Mouse (Mus musculus) midbrain, embryonic 10.5 days (tissue): Measurements from ENCODE around the gene Gm13090. TPM values are rescaled to one million over a fixed set of nuclear protein-coding genes. Genes with fewer than 3 reads are reported as not detected.

Experiments
- DNase-seq: peaks from one replicate; pipeline ENCODE4 v3.0.0-alpha.2; 2017; ENCODE audit warnings: low spot score
- H3K27ac ChIP-seq: fragments of 300-500 bp; sonication (generic); replicated peaks from 2 replicates; pipeline ENCODE4 v1.5.1; 2016; ENCODE audit warnings: mild to moderate bottlenecking
- H3K27me3 ChIP-seq: fragments of 300-500 bp; sonication (generic); 2 replicates; pipeline ENCODE4 v1.6.1; 2016; ENCODE audit warnings: low read depth, mild to moderate bottlenecking; ENCODE audit not compliant: poor library complexity, severe bottlenecking
- H3K36me3 ChIP-seq: fragments of 300-500 bp; sonication (generic); 2 replicates; pipeline ENCODE4 v1.6.1; 2016; ENCODE audit warnings: mild to moderate bottlenecking, moderate library complexity
- H3K4me1 ChIP-seq: fragments of 300-500 bp; sonication (generic); 2 replicates; pipeline ENCODE4 v1.6.1; 2016
- H3K4me3 ChIP-seq: fragments of 300-500 bp; sonication (generic); 2 replicates; pipeline ENCODE4 v1.5.1; 2016; ENCODE audit warnings: mild to moderate bottlenecking, moderate library complexity
- H3K9me3 ChIP-seq: fragments of 300-500 bp; sonication (generic); replicated peaks from 2 replicates; pipeline ENCODE4 v1.6.1; 2016; ENCODE audit warnings: mild to moderate bottlenecking
- WGBS: fragments of 180-500 bp; shearing (Covaris S2); methylation state at CpG from one replicate; pipeline ENCODE4 v1.1.7; 2016; 5-methylcytosine and 5-hydroxymethylcytosine counted together
- polyA plus RNA-seq: library from polyadenylated mRNA; unstranded; fragments of >200 nt; fragmentation: Nextera tagmentation; extraction: Ambion mirVana; gene quantifications from 2 replicates; pipeline ENCODE4 v1.2.1, GENCODE M21; 2016

Gm13090 gene
- polyA plus RNA-seq, 1 experiment from 2014 or later, result not detected

DNA sequence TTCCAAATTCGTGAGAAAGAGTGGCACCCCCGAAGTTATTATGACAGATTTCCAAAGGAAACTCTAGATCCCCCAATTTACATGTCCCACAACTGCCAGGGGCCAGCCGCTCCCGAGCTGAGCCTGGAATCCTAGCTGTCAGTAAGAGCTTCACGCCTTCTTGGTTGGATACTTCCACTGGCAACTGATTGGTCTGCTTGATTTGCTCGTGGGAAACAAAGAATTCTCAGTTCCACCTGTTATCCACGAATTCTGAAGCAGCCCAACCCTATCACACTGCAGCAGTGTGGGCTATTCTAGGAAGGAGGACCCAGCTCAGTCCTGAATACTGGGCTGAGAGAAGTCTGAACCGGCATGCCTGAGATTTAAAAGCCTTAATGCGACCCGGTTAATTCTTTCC lies 17.1 kb downstream of the Gm13090 start:
- Histone ChIP-seq H3K27me3 (peaks cover 37% of the 10 kb centered on the region), H3K4me1 (peaks cover 41% of the 10 kb centered on the region), H3K27ac (0 out of 2 replicates have a peak overlapping the region, but pooled peaks have one; percentile 38), H3K36me3 (peaks cover 26% of the 10 kb centered on the region), H3K4me3 (peak overlapping the region; percentile 87), H3K9me3 (peaks cover 2% of the 10 kb centered on the region; the same call in 1 of the 2 replicates)
- WGBS, result 32% methylated on average over 10 of the region's 10 CpGs
- no peak for DNase-seq

DNA sequence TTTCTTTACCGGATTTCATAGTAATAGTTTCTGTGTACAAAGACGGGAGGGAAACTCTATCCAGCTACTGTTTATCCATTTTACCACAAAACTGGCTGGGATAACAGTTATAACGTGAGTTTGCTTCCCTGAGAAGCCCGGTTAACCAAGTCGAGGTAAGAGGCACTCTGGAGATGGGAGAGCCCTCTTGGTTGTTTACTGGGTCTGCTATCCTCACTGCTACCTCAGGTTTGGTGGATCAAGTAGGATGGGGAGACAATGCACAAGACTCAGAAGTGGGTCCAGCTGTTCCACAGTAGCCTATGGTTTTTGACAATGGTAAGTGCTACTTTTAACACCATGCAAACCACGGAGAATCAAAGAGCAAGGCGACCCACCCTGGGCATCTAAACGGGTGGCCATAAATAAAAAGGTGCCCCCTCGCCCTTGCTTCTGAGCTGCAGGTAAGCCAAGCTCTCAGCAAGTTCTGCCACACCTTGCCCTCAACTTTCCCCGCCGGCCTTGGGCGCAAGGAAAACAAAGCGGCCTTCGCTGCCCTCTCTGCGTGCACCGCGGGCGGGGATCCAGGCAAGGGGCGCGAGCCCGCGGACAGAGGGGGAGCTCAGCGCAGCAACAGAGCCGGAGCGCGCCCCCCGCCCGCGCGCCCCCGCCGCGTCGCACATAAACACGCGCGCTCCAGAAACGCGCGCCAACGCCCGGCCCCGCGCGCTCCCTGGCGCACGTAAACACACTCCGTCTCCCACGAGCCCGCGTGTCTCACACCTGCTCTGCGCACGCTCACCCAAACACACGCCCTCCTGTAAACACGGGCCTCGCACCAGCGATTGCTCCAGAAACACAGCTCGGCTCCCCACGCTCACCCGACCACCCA lies 18.0 kb downstream of the Gm13090 start:
- peaks cover 43% of the 10 kb centered on the region for H3K27me3 ChIP-seq
- peaks cover 41% of the 10 kb centered on the region for H3K4me1 ChIP-seq
- peak overlapping the region; percentile 87 for H3K4me3 ChIP-seq
- peak; percentile 64 for DNase-seq
- H3K9me3 ChIP-seq, result no peaks in the 10 kb centered on the region
- WGBS, result 4% methylated on average over 60 of the region's 60 CpGs
- peaks cover 17% of the 10 kb centered on the region for H3K36me3 ChIP-seq
- peak overlapping the region; percentile 97 for H3K27ac ChIP-seq

DNA sequence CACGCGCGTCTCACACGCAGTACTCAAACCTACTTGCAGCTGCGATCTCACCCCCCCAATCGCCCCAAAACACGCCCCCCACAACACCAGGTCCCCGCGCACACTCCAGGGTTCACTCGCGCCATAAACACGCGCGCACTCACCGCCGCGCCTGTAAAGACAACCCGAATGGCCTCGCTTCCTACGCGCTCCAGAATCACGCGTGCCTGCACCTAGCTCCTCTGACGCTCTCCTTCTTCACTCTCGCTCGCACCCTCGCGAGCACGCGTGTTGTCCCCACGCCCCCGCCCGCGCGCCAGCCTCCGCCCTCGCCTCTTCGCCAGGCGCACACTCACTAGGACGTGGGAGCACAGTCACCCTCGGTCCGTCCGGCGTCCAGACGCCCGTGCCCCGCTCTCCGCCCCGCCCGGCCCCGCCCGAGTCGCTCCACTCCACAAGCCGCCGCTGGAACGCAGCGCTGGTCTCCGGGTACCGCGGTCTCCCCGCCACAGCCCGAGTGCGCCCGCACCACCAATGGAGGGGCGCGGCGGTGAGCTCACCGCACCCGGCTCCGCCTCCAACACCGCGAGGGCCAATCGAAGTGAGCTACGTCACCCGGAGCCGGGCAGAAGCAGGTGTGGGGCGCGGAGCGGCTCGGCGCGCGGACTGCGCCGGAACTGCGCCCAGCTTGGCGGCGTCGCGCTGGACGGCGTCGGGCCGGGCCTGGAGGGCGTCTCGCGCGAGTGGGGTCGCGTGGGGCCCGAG lies 18.8 kb downstream of the Gm13090 start:
- H3K4me3 ChIP-seq, result peak overlapping the region; percentile 87
- peaks cover 41% of the 10 kb centered on the region for H3K4me1 ChIP-seq
- H3K36me3 ChIP-seq, result peaks cover 9% of the 10 kb centered on the region
- peak overlapping the region; percentile 97 for H3K27ac ChIP-seq
- peaks cover 43% of the 10 kb centered on the region for H3K27me3 ChIP-seq
- DNase-seq, result peak; percentile 95
- under 1% methylated on average over 99 of the region's 101 CpGs for WGBS
- H3K9me3 ChIP-seq, result no peaks in the 10 kb centered on the region

DNA sequence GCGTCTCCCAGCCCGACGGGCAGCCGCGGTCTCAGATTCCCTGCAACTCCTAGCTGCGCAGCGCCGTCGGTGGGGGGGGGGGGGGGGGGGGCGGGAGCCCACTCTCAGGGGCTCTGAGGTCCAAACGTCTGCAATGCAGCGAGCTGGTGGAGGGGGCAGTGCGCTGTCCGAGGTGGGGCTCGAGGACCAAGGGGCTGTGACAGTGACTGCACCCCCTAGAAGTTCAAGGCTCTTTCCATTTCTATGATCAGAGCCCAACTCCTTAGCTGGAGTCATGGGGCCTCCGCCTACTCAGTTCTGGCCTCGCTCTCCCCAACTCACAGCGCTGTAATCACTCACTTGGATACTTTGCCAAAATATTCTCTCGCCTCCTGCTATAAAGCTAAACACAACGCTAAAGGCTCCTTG lies 19.5 kb downstream of the Gm13090 start:
- H3K27me3 ChIP-seq, result peaks cover 43% of the 10 kb centered on the region
- 7% methylated on average over 15 of the region's 20 CpGs for WGBS
- no peak for DNase-seq

DNA sequence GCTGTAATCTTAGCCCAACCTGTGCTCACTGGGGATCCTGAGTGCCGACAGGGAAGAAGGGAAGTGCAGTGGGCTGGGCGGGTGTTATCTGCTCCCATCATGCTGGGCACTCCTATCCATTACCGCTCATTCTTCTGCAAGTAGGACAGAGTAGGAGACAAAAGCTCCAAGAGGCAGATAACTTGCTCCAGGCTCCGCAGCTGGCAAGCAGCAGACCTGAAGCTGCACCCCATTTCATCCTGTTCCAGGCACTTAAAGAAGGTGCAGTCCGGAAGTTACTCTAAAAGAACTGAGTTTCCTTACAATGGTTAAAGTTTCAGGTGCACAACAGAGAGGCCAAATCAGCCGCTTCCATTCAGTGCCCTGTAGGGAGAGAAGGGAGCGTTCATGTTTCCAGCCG lies 21.9 kb downstream of the Gm13090 start:
- H3K4me1 ChIP-seq, result peaks cover 30% of the 10 kb centered on the region
- no peaks in the 10 kb centered on the region for H3K9me3 ChIP-seq
- peaks cover 4% of the 10 kb centered on the region; the same call in 1 of the 2 replicates for H3K36me3 ChIP-seq
- no peak overlapping the region for H3K27ac ChIP-seq
- 69% methylated on average over 8 of the region's 8 CpGs for WGBS
- DNase-seq, result no peak
- H3K27me3 ChIP-seq, result peaks cover 43% of the 10 kb centered on the region
- H3K4me3 ChIP-seq, result no peak overlapping the region

More for the DNA sequence above, 19.5 kb downstream of the Gm13090 start:
- Histone ChIP-seq H3K9me3 (no peaks in the 10 kb centered on the region), H3K4me3 (peak overlapping the region; percentile 87), H3K4me1 (peaks cover 41% of the 10 kb centered on the region), H3K27ac (peak overlapping the region; percentile 97), H3K36me3 (peaks cover 8% of the 10 kb centered on the region)

DNA sequence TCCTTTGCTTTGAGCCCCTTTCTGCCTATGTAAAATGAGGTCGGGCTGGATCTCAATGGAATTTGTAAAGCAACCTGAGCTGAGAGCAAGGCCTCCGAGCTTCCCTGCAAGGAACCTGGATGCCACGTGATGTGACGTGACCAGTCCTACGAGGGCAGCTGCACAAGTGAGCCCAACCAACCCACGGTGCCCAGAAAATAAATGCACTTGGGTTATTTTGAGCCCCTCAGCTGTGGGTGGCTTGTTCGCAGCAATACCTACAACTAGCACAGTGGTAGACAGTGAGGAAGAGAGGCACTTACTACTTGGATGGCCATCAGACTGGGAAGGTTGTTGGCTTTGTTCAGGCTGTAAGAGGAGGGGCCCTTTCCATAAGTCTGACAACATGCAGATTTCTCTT lies 25.2 kb downstream of the Gm13090 start:
- Histone ChIP-seq H3K27me3 (peaks cover 26% of the 10 kb centered on the region), H3K27ac (no peak overlapping the region), H3K36me3 (peaks cover 17% of the 10 kb centered on the region), H3K4me1 (0 out of 2 replicates have a peak, but pooled peaks cover 3% of the 10 kb centered on the region), H3K4me3 (no peak overlapping the region), H3K9me3 (no peaks in the 10 kb centered on the region)
- DNase-seq, result no peak
- 88% methylated on average over 7 of the region's 7 CpGs for WGBS

DNA sequence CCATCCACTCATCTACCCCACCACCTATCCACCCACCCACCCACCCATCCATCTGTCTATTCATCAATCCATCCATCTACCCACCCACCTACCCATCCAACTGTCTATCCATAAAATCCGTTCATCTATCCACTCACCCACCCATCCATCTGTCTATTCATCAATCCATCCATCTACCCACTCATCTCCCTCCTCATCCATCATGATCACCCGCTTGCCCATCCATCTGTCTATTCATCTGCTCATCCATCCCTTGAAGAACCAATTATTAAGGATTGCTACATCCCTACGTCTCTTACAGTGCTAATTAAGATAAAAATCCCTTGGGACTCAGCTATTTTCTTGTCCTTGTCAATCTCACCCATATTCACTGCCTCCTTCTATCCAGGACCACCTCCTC lies 29.5 kb downstream of the Gm13090 start:
- Histone ChIP-seq H3K27ac (no peak overlapping the region), H3K27me3 (no peaks in the 10 kb centered on the region), H3K9me3 (no peaks in the 10 kb centered on the region), H3K4me1 (no peaks in the 10 kb centered on the region), H3K36me3 (peaks cover 56% of the 10 kb centered on the region), H3K4me3 (no peak overlapping the region)
- DNase-seq, result no peak
- 97% methylated on average over 3 of the region's 3 CpGs for WGBS

DNA sequence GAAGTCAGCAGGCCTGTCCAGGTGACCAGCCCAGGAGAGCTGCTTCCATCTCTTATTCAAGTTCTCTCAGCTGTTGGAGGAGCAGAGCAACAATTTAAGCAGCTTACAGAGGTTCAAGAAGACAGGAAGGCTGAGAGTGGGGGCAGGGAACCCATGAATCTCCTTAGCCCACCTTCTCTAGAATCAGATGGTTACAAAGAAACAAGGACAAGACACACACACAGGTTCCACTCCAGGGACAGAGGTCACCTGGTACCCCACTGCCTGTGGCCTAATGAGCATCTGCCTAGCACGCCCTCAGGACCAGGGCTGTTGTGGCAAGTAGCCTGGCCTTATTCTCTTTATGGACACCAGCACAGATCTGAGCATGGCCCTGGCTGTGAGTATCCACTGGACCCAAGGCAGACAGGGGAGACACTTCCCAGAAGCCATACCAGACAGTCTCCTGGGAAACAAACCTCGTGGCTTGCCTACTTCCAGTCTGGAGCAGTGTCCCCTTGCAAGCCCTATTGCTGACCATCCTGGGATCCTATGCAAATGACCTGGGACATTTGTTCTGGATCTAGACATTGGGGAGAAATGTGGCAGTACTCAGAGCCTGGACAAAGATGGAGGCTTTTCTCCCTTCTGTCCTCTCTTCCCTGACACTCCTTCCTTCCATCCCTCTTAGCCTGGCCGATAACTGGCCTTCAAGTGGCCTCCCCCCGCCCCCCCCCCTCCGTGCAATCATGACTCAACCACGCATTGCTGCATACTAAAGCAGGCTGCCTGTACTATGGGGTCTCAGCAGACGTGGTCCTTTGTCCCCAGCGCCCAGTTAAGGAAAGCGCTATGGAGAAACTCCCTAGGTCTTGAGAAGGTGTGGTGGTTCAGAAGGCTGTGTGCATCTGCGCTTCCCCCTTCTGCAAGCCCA lies 38.5 kb downstream of the Gm13090 start:
- WGBS, result 5% methylated on average over 9 of the region's 10 CpGs
- Histone ChIP-seq H3K4me1 (peaks cover 56% of the 10 kb centered on the region), H3K36me3 (peaks cover 40% of the 10 kb centered on the region), H3K27ac (peak overlapping the region; percentile 100), H3K9me3 (no peaks in the 10 kb centered on the region), H3K27me3 (peaks cover 27% of the 10 kb centered on the region), H3K4me3 (peak overlapping the region; percentile 76)
- DNase-seq, result peak; percentile 75

DNA sequence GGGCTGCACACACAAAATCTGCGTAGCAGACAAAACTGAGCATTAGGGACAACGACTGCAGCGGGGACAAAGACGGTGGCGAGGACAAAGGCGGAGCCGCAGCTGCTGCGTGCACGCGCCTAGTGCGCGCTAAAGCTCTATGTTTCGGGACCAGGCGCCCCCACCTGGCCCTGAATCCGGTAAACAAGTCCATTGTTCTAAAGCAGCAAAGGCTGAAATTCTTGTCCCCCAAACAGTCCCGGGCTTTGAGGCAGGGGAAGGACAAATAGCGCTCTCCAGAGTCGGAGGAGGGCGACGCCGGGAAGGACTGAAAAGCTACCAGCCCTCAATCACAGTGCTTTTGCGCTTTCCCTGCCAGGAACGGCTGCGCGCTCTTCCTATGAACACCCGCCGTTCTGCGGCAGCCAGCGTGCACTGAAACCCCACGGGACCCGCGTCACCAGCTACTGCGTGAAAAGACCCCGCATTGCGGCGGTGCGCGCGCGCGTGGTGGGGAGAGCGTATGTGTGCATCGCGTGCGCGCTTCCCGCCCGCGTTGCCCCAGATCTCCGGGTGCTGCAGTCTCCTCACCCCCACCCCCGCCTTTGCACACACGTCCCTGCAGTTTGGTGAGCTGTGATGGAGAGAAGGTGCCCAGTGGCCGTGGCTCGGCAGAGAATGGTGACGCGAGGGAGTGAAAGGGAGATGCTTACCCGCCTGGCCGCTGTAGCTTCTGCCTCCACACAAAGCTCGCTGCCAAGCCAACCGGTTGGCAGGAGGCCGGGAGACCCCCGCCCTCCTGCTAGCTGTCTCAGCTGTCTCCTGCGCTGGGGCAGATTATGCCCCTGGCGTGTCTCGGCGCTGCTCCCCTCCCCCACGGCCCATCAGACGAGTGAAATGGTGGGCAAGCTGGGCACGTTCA lies 39.5 kb downstream of the Gm13090 start:
- no peaks in the 10 kb centered on the region for H3K9me3 ChIP-seq
- DNase-seq, result peak; percentile 88
- WGBS, result under 1% methylated on average over 68 of the region's 69 CpGs
- peak overlapping the region; percentile 76 for H3K4me3 ChIP-seq
- H3K36me3 ChIP-seq, result peaks cover 33% of the 10 kb centered on the region
- H3K27ac ChIP-seq, result peak overlapping the region; percentile 100
- peaks cover 56% of the 10 kb centered on the region for H3K4me1 ChIP-seq
- H3K27me3 ChIP-seq, result peaks cover 34% of the 10 kb centered on the region

DNA sequence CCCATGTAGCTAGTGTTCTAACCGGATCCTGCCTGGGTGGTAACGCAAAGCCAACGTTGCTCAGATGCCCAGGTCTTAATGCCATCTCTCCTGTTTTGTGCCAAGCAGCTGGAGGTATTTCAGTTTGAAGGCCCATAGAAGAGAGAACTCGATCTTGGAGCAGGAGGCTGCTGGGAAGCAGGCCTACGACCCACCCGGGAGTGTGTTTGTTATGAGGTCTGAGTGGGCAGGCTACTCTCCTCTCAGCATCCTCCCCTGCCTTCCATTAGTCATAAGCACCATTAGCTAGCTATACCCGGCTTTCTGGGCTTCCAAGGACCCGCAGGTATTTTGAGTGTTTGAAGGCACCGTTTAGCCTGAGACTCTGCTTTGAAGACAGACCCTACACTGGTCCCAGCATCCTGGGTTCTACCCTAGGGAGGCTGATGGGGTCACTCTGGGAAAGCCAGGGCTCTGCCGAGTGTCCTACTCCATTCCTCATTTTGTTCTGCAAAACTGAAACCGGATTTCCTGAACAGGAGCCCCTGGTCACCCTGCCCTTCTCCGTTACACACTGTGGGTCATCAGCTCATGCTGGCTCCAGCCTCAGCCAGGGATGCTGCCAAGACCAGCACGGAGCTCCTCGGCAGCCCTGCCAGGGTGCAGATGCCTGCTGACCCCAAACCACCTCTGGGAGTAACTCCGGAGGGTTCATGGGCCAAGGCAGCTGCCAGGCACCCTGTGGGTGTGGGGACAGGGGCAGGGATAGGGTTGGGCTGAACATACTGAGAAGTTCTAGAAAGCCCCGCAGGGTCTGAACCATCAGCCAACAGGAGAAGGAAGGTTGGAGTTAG lies 40.6 kb downstream of the Gm13090 start:
- Histone ChIP-seq H3K9me3 (no peaks in the 10 kb centered on the region), H3K27me3 (peaks cover 42% of the 10 kb centered on the region), H3K4me3 (peak overlapping the region; percentile 76), H3K27ac (peak overlapping the region; percentile 100), H3K36me3 (peaks cover 23% of the 10 kb centered on the region), H3K4me1 (peaks cover 56% of the 10 kb centered on the region)
- no peak for DNase-seq
- 76% methylated on average over 16 of the region's 16 CpGs for WGBS
